8 mouse cellular contexts compared by ENCODE assay signal in the genomic region with DNA sequence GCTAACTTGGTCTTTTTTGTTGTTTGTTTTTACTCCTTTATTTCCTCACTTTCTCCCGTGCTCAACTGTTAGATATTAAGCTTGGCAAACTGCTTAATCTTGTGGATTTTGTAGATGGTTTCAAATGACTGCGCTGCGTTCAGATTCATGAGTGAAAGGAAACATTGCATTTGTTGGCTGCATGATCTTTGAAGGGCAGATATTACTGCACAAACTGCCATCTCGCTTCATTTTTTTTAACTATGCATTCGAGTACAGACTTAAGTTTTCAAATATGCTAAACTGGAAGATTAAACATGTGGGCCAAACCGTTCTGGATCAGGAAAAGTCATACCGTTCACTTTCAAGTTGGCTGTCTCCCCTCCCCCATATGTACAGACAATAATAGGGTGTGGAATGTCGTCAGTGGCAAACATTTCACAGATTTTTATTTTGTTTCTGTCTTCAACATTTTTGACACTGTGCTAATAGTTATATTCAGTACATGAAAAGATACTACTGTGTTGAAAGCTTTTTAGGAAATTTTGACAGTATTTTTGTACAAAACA. TPM values are rescaled to one million over a fixed set of nuclear protein-coding genes. Genes with fewer than 3 reads are reported as not detected.
DNase-seq lines count a peak whose midpoint lies in the region; ATAC-seq lines count a peak whose summit lies in the region.

No protein-coding gene starts in this region.

- no peaks in the 10 kb centered on the region for H3K9me3 ChIP-seq in lung, embryonic 16.5 days (ENCODE audit: control insufficient read depth, low read length)
- H3K9me3 ChIP-seq in embryonic facial prominence, embryonic 13.5 days = no peaks in the 10 kb centered on the region
- H3K9me3 ChIP-seq in hindbrain, embryonic 16.5 days (ENCODE audit: control insufficient read depth, low read length) = no peaks in the 10 kb centered on the region

- H3K27ac ChIP-seq in lung, embryonic 16.5 days (ENCODE audit: low read length) = no peak overlapping the region; the same call in 1 of the 2 replicates
- H3K27ac ChIP-seq in embryonic facial prominence, embryonic 13.5 days = no peak overlapping the region
- H3K27ac ChIP-seq in hindbrain, embryonic 16.5 days (ENCODE audit: low read depth, low read length) = 0 out of 2 replicates have a peak overlapping the region, but pooled peaks have one; percentile 32

- H3K4me1 ChIP-seq in lung, embryonic 16.5 days (replicated peaks; ENCODE audit: control insufficient read depth, insufficient read depth, low read length) = peaks cover 28% of the 10 kb centered on the region
- peaks cover 26% of the 10 kb centered on the region for H3K4me1 ChIP-seq in embryonic facial prominence, embryonic 13.5 days
- peaks cover 13% of the 10 kb centered on the region for H3K4me1 ChIP-seq in hindbrain, embryonic 16.5 days (ENCODE audit: control insufficient read depth, insufficient read depth, low read depth, low read length)

- H3K9ac ChIP-seq in lung, embryonic 16.5 days (ENCODE audit: low read length) = peak overlapping the region; percentile 38
- peak overlapping the region; percentile 57 for H3K9ac ChIP-seq in embryonic facial prominence, embryonic 13.5 days
- peak overlapping the region; percentile 30; the same call in 1 of the 2 replicates for H3K9ac ChIP-seq in hindbrain, embryonic 16.5 days (ENCODE audit: low read depth, low read length)

- WGBS in lung, embryonic 16.5 days = 17% methylated on average over 8 of the region's 8 CpGs
- 4% methylated on average over 8 of the region's 8 CpGs for WGBS in embryonic facial prominence, embryonic 13.5 days
- WGBS in hindbrain, embryonic 16.5 days = 10% methylated on average over 8 of the region's 8 CpGs

- no peak for DNase-seq in lung, postnatal 25 days (ENCODE audit: low spot score)
- DNase-seq in naive thymus-derived CD4-positive, alpha-beta T cell, adult 2 months (ENCODE audit: low read depth) = peak; percentile 37
- DNase-seq in ovary, postnatal 36 days (ENCODE audit: low spot score) = no peak
- no peak for DNase-seq in right cerebral cortex, postnatal 14 days
- DNase-seq in urinary bladder, adult 2 months (ENCODE audit: low spot score) = no peak

- H3K4me2 ChIP-seq in lung, embryonic 16.5 days (ENCODE audit: low read depth, low read length) = peak overlapping the region; percentile 79
- H3K4me2 ChIP-seq in embryonic facial prominence, embryonic 13.5 days = peak overlapping the region; percentile 76
- H3K4me2 ChIP-seq in hindbrain, embryonic 16.5 days (ENCODE audit: low read length) = peak overlapping the region; percentile 67

- peak overlapping the region; percentile 93 for H3K4me3 ChIP-seq in lung, embryonic 16.5 days (ENCODE audit: low read length)
- H3K4me3 ChIP-seq in embryonic facial prominence, embryonic 13.5 days = peak overlapping the region; percentile 86
- H3K4me3 ChIP-seq in hindbrain, embryonic 16.5 days (ENCODE audit: low read length) = peak overlapping the region; percentile 94

- H3K27me3 ChIP-seq in lung, embryonic 16.5 days (ENCODE audit: control insufficient read depth, insufficient read depth, low read depth, low read length) = no peaks in the 10 kb centered on the region
- H3K27me3 ChIP-seq in embryonic facial prominence, embryonic 13.5 days = no peaks in the 10 kb centered on the region
- no peaks in the 10 kb centered on the region for H3K27me3 ChIP-seq in hindbrain, embryonic 16.5 days (replicated peaks; ENCODE audit: control insufficient read depth, insufficient read depth, low read length)

- ATAC-seq in lung, embryonic 16.5 days (ENCODE audit: low read depth) = no peak
- ATAC-seq in embryonic facial prominence, embryonic 13.5 days (ENCODE audit: insufficient number of reproducible peaks, insufficient read depth, low FRiP score, low TSS enrichment, low read depth) = no peak
- ATAC-seq in hindbrain, embryonic 16.5 days = no peak

- H3K36me3 ChIP-seq in lung, embryonic 16.5 days (ENCODE audit: control insufficient read depth, insufficient read depth, low read length) = no peaks in the 10 kb centered on the region
- no peaks in the 10 kb centered on the region for H3K36me3 ChIP-seq in embryonic facial prominence, embryonic 13.5 days
- no peaks in the 10 kb centered on the region for H3K36me3 ChIP-seq in hindbrain, embryonic 16.5 days (ENCODE audit: control insufficient read depth, insufficient read depth, low read length)

RNA-seq across cellular contexts. Expression of a gene that starts 2.1 kb away (rescaled TPM):
- 31.7 and 37.8 TPM in 2 replicates for polyA plus RNA-seq in lung, embryonic 16.5 days (2015; fragmentation: Nextera tagmentation; extraction: Ambion mirVana)
- 34.1 and 35.6 TPM in 2 replicates for polyA plus RNA-seq in embryonic facial prominence, embryonic 13.5 days (2015; fragmentation: Nextera tagmentation; extraction: Ambion mirVana)
- polyA plus RNA-seq in hindbrain, embryonic 16.5 days (2015; fragmentation: Nextera tagmentation; extraction: Ambion mirVana) = 59.1 and 72.6 TPM in 2 replicates
- polyA plus RNA-seq in urinary bladder, adult 2 months (2012; rRNA removed) = 21.5 and 24.2 TPM in 2 replicates
